Mouse (Mus musculus): ENCODE data around the gene Cenpu. TPM values are rescaled to one million over a fixed set of nuclear protein-coding genes. Genes with fewer than 3 reads are reported as not detected.
"Not testable (repeated sequence)": the region's sequence is repeated elsewhere in the genome, so short reads cannot be mapped to it uniquely, and the experiment has no call there.

Gene Cenpu
- polyA plus RNA-seq, 1 experiment from 2014 or later: 30.5 TPM

- WGBS: 90% methylated on average over 7 of the region's 7 CpGs
- Histone ChIP-seq H3K27ac (replicated peaks) (no peak overlapping the region), H3K9me3 (replicated peaks) (no peaks in the 10 kb centered on the region), H3K4me3 (no peak overlapping the region), H3K36me3 (peaks cover 57% of the 10 kb centered on the region), H3K4me1 (no peaks in the 10 kb centered on the region), H3K27me3 (ENCODE audit: low read depth, poor library complexity, severe bottlenecking) (no peaks in the 10 kb centered on the region)
- DNase-seq (ENCODE audit: low spot score): no peak
Measured at GRCm38 (mm10) chr8:46566914-46567529, 15.2 kb downstream of the Cenpu start.

GRCm38 (mm10) chr8:46567946-46568345 is 16.1 kb downstream of the Cenpu start:
- no peak overlapping the region for H3K4me3 ChIP-seq
- WGBS: 90% methylated on average over 8 of the region's 8 CpGs

GRCm38 (mm10) chr8:46568942-46569341 is 17.1 kb downstream of the Cenpu start:
- WGBS: 87% methylated on average over 2 of the region's 2 CpGs
- Histone ChIP-seq H3K4me3 (no peak overlapping the region), H3K27me3 (ENCODE audit: low read depth, poor library complexity, severe bottlenecking) (no peaks in the 10 kb centered on the region), H3K4me1 (no peaks in the 10 kb centered on the region), H3K36me3 (peaks cover 55% of the 10 kb centered on the region), H3K27ac (replicated peaks) (no peak overlapping the region), H3K9me3 (replicated peaks) (no peaks in the 10 kb centered on the region)
- DNase-seq (ENCODE audit: low spot score): no peak

More at GRCm38 (mm10) chr8:46567946-46568345, 16.1 kb downstream of the Cenpu start:
- no peaks in the 10 kb centered on the region for H3K27me3 ChIP-seq (ENCODE audit: low read depth, poor library complexity, severe bottlenecking)
- H3K27ac ChIP-seq (replicated peaks): no peak overlapping the region
- DNase-seq (ENCODE audit: low spot score): no peak
- peaks cover 56% of the 10 kb centered on the region for H3K36me3 ChIP-seq
- no peaks in the 10 kb centered on the region for H3K9me3 ChIP-seq (replicated peaks)
- H3K4me1 ChIP-seq: no peaks in the 10 kb centered on the region

GRCm38 (mm10) chr8:46569659-46570441 is 18.0 kb downstream of the Cenpu start:
- H3K27ac ChIP-seq (replicated peaks): no peak overlapping the region
- no peak for DNase-seq (ENCODE audit: low spot score)
- no peak overlapping the region for H3K4me3 ChIP-seq
- 91% methylated on average over 19 of the region's 19 CpGs for WGBS
- H3K9me3 ChIP-seq (replicated peaks): no peaks in the 10 kb centered on the region
- peaks cover 60% of the 10 kb centered on the region for H3K36me3 ChIP-seq
- H3K27me3 ChIP-seq (ENCODE audit: low read depth, poor library complexity, severe bottlenecking): no peaks in the 10 kb centered on the region
- H3K4me1 ChIP-seq: no peaks in the 10 kb centered on the region

- Histone ChIP-seq H3K4me3 (no peak overlapping the region), H3K4me1 (no peaks in the 10 kb centered on the region), H3K27ac (replicated peaks) (no peak overlapping the region), H3K36me3 (peaks cover 60% of the 10 kb centered on the region), H3K27me3 (ENCODE audit: low read depth, poor library complexity, severe bottlenecking) (no peaks in the 10 kb centered on the region), H3K9me3 (replicated peaks) (no peaks in the 10 kb centered on the region)
- no peak for DNase-seq (ENCODE audit: low spot score)
- 98% methylated on average over 8 of the region's 14 CpGs for WGBS
Measured at GRCm38 (mm10) chr8:46570673-46571072, 18.8 kb downstream of the Cenpu start.

GRCm38 (mm10) chr8:46573446-46573845 is 21.6 kb downstream of the Cenpu start:
- H3K27ac ChIP-seq (replicated peaks): no peak overlapping the region
- no peaks in the 10 kb centered on the region for H3K9me3 ChIP-seq (replicated peaks)
- peaks cover 80% of the 10 kb centered on the region for H3K36me3 ChIP-seq
- DNase-seq (ENCODE audit: low spot score): no peak
- H3K4me3 ChIP-seq: no peak overlapping the region
- no peaks in the 10 kb centered on the region for H3K27me3 ChIP-seq (ENCODE audit: low read depth, poor library complexity, severe bottlenecking)
- H3K4me1 ChIP-seq: no peaks in the 10 kb centered on the region
- 95% methylated on average over 2 of the region's 2 CpGs for WGBS

GRCm38 (mm10) chr8:46573964-46574363 is 22.1 kb downstream of the Cenpu start:
- no peaks in the 10 kb centered on the region for H3K9me3 ChIP-seq (replicated peaks)
- no peak for DNase-seq (ENCODE audit: low spot score)
- H3K4me1 ChIP-seq: no peaks in the 10 kb centered on the region
- no peak overlapping the region for H3K4me3 ChIP-seq
- no peaks in the 10 kb centered on the region for H3K27me3 ChIP-seq (ENCODE audit: low read depth, poor library complexity, severe bottlenecking)
- no peak overlapping the region for H3K27ac ChIP-seq (replicated peaks)
- WGBS: 90% methylated on average over 2 of the region's 2 CpGs
- peaks cover 81% of the 10 kb centered on the region for H3K36me3 ChIP-seq

- H3K36me3 ChIP-seq: peaks cover 79% of the 10 kb centered on the region
- DNase-seq (ENCODE audit: low spot score): no peak
- H3K27me3 ChIP-seq (ENCODE audit: low read depth, poor library complexity, severe bottlenecking): no peaks in the 10 kb centered on the region
- H3K4me1 ChIP-seq: no peaks in the 10 kb centered on the region
- no peaks in the 10 kb centered on the region for H3K9me3 ChIP-seq (replicated peaks)
- H3K27ac ChIP-seq (replicated peaks): no peak overlapping the region
- H3K4me3 ChIP-seq: no peak overlapping the region
- 95% methylated on average over 9 of the region's 9 CpGs for WGBS
Measured at GRCm38 (mm10) chr8:46578794-46579193, 27.0 kb downstream of the Cenpu start.

- not testable (repeated sequence) for DNase-seq (ENCODE audit: low spot score); H3K27ac ChIP-seq (replicated peaks); H3K4me3 ChIP-seq; H3K9me3 ChIP-seq (replicated peaks); H3K27me3 ChIP-seq (ENCODE audit: low read depth, poor library complexity, severe bottlenecking); H3K4me1 ChIP-seq
- H3K36me3 ChIP-seq: peaks cover 37% of the 10 kb centered on the region
- WGBS: 52% methylated on average over 4 of the region's 4 CpGs
Measured at GRCm38 (mm10) chr8:46584328-46584727, 32.5 kb downstream of the Cenpu start.

GRCm38 (mm10) chr8:46585576-46585975 is 33.7 kb downstream of the Cenpu start:
- no peak overlapping the region for H3K4me3 ChIP-seq
- WGBS: 88% methylated on average over 3 of the region's 3 CpGs
- H3K36me3 ChIP-seq: peaks cover 26% of the 10 kb centered on the region
- H3K9me3 ChIP-seq (replicated peaks): no peaks in the 10 kb centered on the region
- H3K27ac ChIP-seq (replicated peaks): no peak overlapping the region
- H3K4me1 ChIP-seq: no peaks in the 10 kb centered on the region
- DNase-seq (ENCODE audit: low spot score): no peak
- H3K27me3 ChIP-seq (ENCODE audit: low read depth, poor library complexity, severe bottlenecking): no peaks in the 10 kb centered on the region

- H3K9me3 ChIP-seq (replicated peaks): no peaks in the 10 kb centered on the region
Measured at GRCm38 (mm10) chr8:46587911-46588310, 36.1 kb downstream of the Cenpu start.

GRCm38 (mm10) chr8:46588663-46589062 is 36.8 kb downstream of the Cenpu start:
- no peaks in the 10 kb centered on the region for H3K27me3 ChIP-seq (ENCODE audit: low read depth, poor library complexity, severe bottlenecking)
- no peaks in the 10 kb centered on the region for H3K9me3 ChIP-seq (replicated peaks)
- 92% methylated on average over 2 of the region's 2 CpGs for WGBS
- no peak overlapping the region for H3K27ac ChIP-seq (replicated peaks)
- no peak overlapping the region for H3K4me3 ChIP-seq
- peaks cover 11% of the 10 kb centered on the region for H3K36me3 ChIP-seq
- no peak for DNase-seq (ENCODE audit: low spot score)
- no peaks in the 10 kb centered on the region for H3K4me1 ChIP-seq

More at GRCm38 (mm10) chr8:46587911-46588310, 36.1 kb downstream of the Cenpu start:
- Histone ChIP-seq H3K27ac (replicated peaks) (no peak overlapping the region), H3K4me3 (no peak overlapping the region), H3K36me3 (peaks cover 12% of the 10 kb centered on the region), H3K4me1 (no peaks in the 10 kb centered on the region), H3K27me3 (ENCODE audit: low read depth, poor library complexity, severe bottlenecking) (no peaks in the 10 kb centered on the region)
- DNase-seq (ENCODE audit: low spot score): no peak
- 88% methylated on average over 5 of the region's 5 CpGs for WGBS

- Histone ChIP-seq H3K9me3 (replicated peaks) (no peaks in the 10 kb centered on the region), H3K4me1 (no peaks in the 10 kb centered on the region), H3K4me3 (no peak overlapping the region), H3K27me3 (ENCODE audit: low read depth, poor library complexity, severe bottlenecking) (no peaks in the 10 kb centered on the region), H3K27ac (replicated peaks) (no peak overlapping the region), H3K36me3 (peaks cover 8% of the 10 kb centered on the region)
- no peak for DNase-seq (ENCODE audit: low spot score)
- 93% methylated on average over 8 of the region's 8 CpGs for WGBS
Measured at GRCm38 (mm10) chr8:46593067-46593466, 41.2 kb downstream of the Cenpu start.

Data from midbrain, embryonic 10.5 days (tissue).